Mouse (Mus musculus) hindbrain, embryonic 16.5 days (tissue): ENCODE results near the gene Susd5. TPM values are rescaled to one million over a fixed set of nuclear protein-coding genes. Genes with fewer than 3 reads are reported as not detected.
"Not testable (repeated sequence)": the region's sequence is repeated elsewhere in the genome, so short reads cannot be mapped to it uniquely, and the experiment has no call there.

Experiments used
- ATAC-seq: fragments of 200-750 bp; cut with Nextera tagmentation; 2 replicates; pipeline ENCODE4 v1.8.0; 2017; ENCODE audit warnings: moderate TSS enrichment, moderate library complexity
- H3K27ac ChIP-seq: fragments of 300-500 bp; sonication (generic); 2 replicates; pipeline ENCODE4 v1.5.1; 2014; ENCODE audit warnings: low read depth, mild to moderate bottlenecking, control low read depth, low read length, moderate library complexity
- H3K27me3 ChIP-seq: fragments of 300-500 bp; sonication (generic); replicated peaks from 2 replicates; pipeline ENCODE4 v1.6.1; 2014; ENCODE audit warnings: low read length; ENCODE audit not compliant: control insufficient read depth, insufficient read depth
- H3K36me3 ChIP-seq: fragments of 300-500 bp; sonication (generic); 2 replicates; pipeline ENCODE4 v1.6.1; 2014; ENCODE audit warnings: mild to moderate bottlenecking, low read length, moderate library complexity, mixed read lengths; ENCODE audit not compliant: control insufficient read depth, insufficient read depth
- H3K4me1 ChIP-seq: fragments of 300-500 bp; sonication (generic); 2 replicates; pipeline ENCODE4 v1.6.1; 2014; ENCODE audit warnings: low read depth, low read length; ENCODE audit not compliant: control insufficient read depth, insufficient read depth
- H3K4me2 ChIP-seq: fragments of 300-500 bp; sonication (generic); 2 replicates; pipeline ENCODE4 v1.6.1; 2014; ENCODE audit warnings: mild to moderate bottlenecking, low read length, control low read depth, moderate library complexity
- H3K4me3 ChIP-seq: fragments of 300-500 bp; sonication (generic); 2 replicates; pipeline ENCODE4 v1.5.1; 2014; ENCODE audit warnings: mild to moderate bottlenecking, low read length, control low read depth, moderate library complexity
- H3K9ac ChIP-seq: fragments of 300-500 bp; sonication (generic); 2 replicates; pipeline ENCODE4 v1.6.1; 2014; ENCODE audit warnings: low read depth, mild to moderate bottlenecking, control low read depth, low read length, moderate library complexity
- H3K9me3 ChIP-seq: fragments of 300-500 bp; sonication (generic); 2 replicates; pipeline ENCODE4 v1.6.1; 2014; ENCODE audit warnings: mild to moderate bottlenecking, low read length, moderate library complexity; ENCODE audit not compliant: control insufficient read depth
- WGBS: fragments of 180-500 bp; shearing (Covaris S2); extraction: QIAGEN DNeasy Blood & Tissue Kit; methylation state at CpG from one replicate; pipeline ENCODE4 v1.1.7; 2014; 5-methylcytosine and 5-hydroxymethylcytosine counted together
- polyA plus RNA-seq: library from polyadenylated mRNA; unstranded; fragments of >200 nt; fragmentation: Nextera tagmentation; extraction: Ambion mirVana; gene quantifications from 2 replicates; pipeline ENCODE4 v1.2.1, GENCODE M21; 2015

Susd5 gene
- polyA plus RNA-seq, 1 experiment from 2014 or later: 0.84 TPM

GRCm38 (mm10) chr9:114050778-114051177, 6.2 kb upstream of the Susd5 start:
- H3K4me1 ChIP-seq: no peaks in the 10 kb centered on the region
- no peak overlapping the region for H3K4me2 ChIP-seq
- H3K27me3 ChIP-seq: peaks cover 2% of the 10 kb centered on the region; the same call in 1 of the 2 replicates
- H3K9me3 ChIP-seq: 0 out of 2 replicates have a peak, but pooled peaks cover 3% of the 10 kb centered on the region
- WGBS: 88% methylated on average over 16 of the region's 16 CpGs
- no peaks in the 10 kb centered on the region for H3K36me3 ChIP-seq
- no peak overlapping the region for H3K27ac ChIP-seq
- no peak overlapping the region for H3K4me3 ChIP-seq
- H3K9ac ChIP-seq: no peak overlapping the region
- no peak for ATAC-seq

- no peak for ATAC-seq
- 80% methylated on average over 4 of the region's 4 CpGs for WGBS
Observed at GRCm38 (mm10) chr9:114052031-114052430, 4.9 kb upstream of the Susd5 start.

GRCm38 (mm10) chr9:114052866-114053265, 4.1 kb upstream of the Susd5 start:
- WGBS: 82% methylated on average over 6 of the region's 6 CpGs
- peaks cover 12% of the 10 kb centered on the region for H3K27me3 ChIP-seq
- no peak overlapping the region for H3K4me3 ChIP-seq
- no peak for ATAC-seq
- H3K4me2 ChIP-seq: no peak overlapping the region
- H3K4me1 ChIP-seq: peaks cover 9% of the 10 kb centered on the region
- no peak overlapping the region for H3K9ac ChIP-seq
- H3K9me3 ChIP-seq: 0 out of 2 replicates have a peak, but pooled peaks cover 3% of the 10 kb centered on the region
- no peak overlapping the region for H3K27ac ChIP-seq
- H3K36me3 ChIP-seq: no peaks in the 10 kb centered on the region

More at GRCm38 (mm10) chr9:114052031-114052430, 4.9 kb upstream of the Susd5 start:
- 0 out of 2 replicates have a peak, but pooled peaks cover 3% of the 10 kb centered on the region for H3K9me3 ChIP-seq
- H3K9ac ChIP-seq: no peak overlapping the region
- no peak overlapping the region for H3K4me3 ChIP-seq
- H3K4me2 ChIP-seq: no peak overlapping the region
- no peak overlapping the region for H3K27ac ChIP-seq
- peaks cover 7% of the 10 kb centered on the region; the same call in 1 of the 2 replicates for H3K27me3 ChIP-seq
- H3K36me3 ChIP-seq: no peaks in the 10 kb centered on the region
- H3K4me1 ChIP-seq: peaks cover 2% of the 10 kb centered on the region

- ATAC-seq: no peak
- H3K9ac ChIP-seq: no peak overlapping the region
- WGBS: 51% methylated on average over 12 of the region's 12 CpGs
Observed at GRCm38 (mm10) chr9:114068494-114069053, 11.6 kb downstream of the Susd5 start.

GRCm38 (mm10) chr9:114069372-114069771, 12.4 kb downstream of the Susd5 start:
- Histone ChIP-seq H3K4me1 (no peaks in the 10 kb centered on the region), H3K36me3 (no peaks in the 10 kb centered on the region), H3K27me3 (no peaks in the 10 kb centered on the region), H3K4me3 (no peak overlapping the region), H3K27ac (no peak overlapping the region), H3K9ac (no peak overlapping the region), H3K9me3 (no peaks in the 10 kb centered on the region), H3K4me2 (no peak overlapping the region)
- 71% methylated on average over 6 of the region's 6 CpGs for WGBS
- ATAC-seq: no peak

More at GRCm38 (mm10) chr9:114068494-114069053, 11.6 kb downstream of the Susd5 start:
- Histone ChIP-seq H3K27ac (no peak overlapping the region), H3K27me3 (no peaks in the 10 kb centered on the region), H3K4me2 (no peak overlapping the region), H3K36me3 (no peaks in the 10 kb centered on the region), H3K9me3 (no peaks in the 10 kb centered on the region), H3K4me1 (no peaks in the 10 kb centered on the region), H3K4me3 (no peak overlapping the region)

GRCm38 (mm10) chr9:114073681-114074080, 16.7 kb downstream of the Susd5 start:
- no peak overlapping the region for H3K9ac ChIP-seq
- no peaks in the 10 kb centered on the region for H3K9me3 ChIP-seq
- H3K4me1 ChIP-seq: no peaks in the 10 kb centered on the region
- WGBS: 93% methylated on average over 19 of the region's 19 CpGs
- ATAC-seq: no peak
- H3K4me2 ChIP-seq: no peak overlapping the region
- H3K4me3 ChIP-seq: no peak overlapping the region
- H3K27ac ChIP-seq: no peak overlapping the region
- H3K27me3 ChIP-seq: no peaks in the 10 kb centered on the region
- H3K36me3 ChIP-seq: no peaks in the 10 kb centered on the region

GRCm38 (mm10) chr9:114086422-114086821, 29.5 kb downstream of the Susd5 start:
- no peak overlapping the region for H3K9ac ChIP-seq
- no peak overlapping the region for H3K4me2 ChIP-seq
- 96% methylated on average over 3 of the region's 3 CpGs for WGBS
- no peaks in the 10 kb centered on the region for H3K9me3 ChIP-seq
- no peak overlapping the region for H3K4me3 ChIP-seq
- no peaks in the 10 kb centered on the region for H3K4me1 ChIP-seq
- ATAC-seq: no peak
- H3K36me3 ChIP-seq: no peaks in the 10 kb centered on the region
- no peak overlapping the region for H3K27ac ChIP-seq
- no peaks in the 10 kb centered on the region for H3K27me3 ChIP-seq

- ATAC-seq: no peak
- Histone ChIP-seq H3K4me2 (no peak overlapping the region), H3K9me3 (no peaks in the 10 kb centered on the region), H3K4me1 (no peaks in the 10 kb centered on the region), H3K27me3 (no peaks in the 10 kb centered on the region), H3K36me3 (no peaks in the 10 kb centered on the region), H3K9ac (no peak overlapping the region), H3K4me3 (no peak overlapping the region), H3K27ac (no peak overlapping the region)
- 67% methylated on average over 11 of the region's 11 CpGs for WGBS
Observed at GRCm38 (mm10) chr9:114087106-114087815, 30.3 kb downstream of the Susd5 start.

GRCm38 (mm10) chr9:114088885-114089284, 31.9 kb downstream of the Susd5 start:
- H3K9me3 ChIP-seq, ATAC-seq: not testable (repeated sequence)
- WGBS: 94% methylated on average over 6 of the region's 6 CpGs

More at GRCm38 (mm10) chr9:114088885-114089284, 31.9 kb downstream of the Susd5 start:
- not testable (repeated sequence) for H3K36me3 ChIP-seq, H3K4me3 ChIP-seq, H3K4me2 ChIP-seq, H3K27ac ChIP-seq, H3K4me1 ChIP-seq, H3K9ac ChIP-seq, H3K27me3 ChIP-seq
